Mouse (Mus musculus) bone marrow macrophage, adult 2 months (primary cell): ENCODE results near the gene Jade1.

Source experiments
- CTCF ChIP-seq: IDR thresholded peaks from 2 replicates; pipeline ENCODE4 v1.5.1; 2012; ENCODE audit warnings: low read depth, mild to moderate bottlenecking, low read length, moderate library complexity
- POLR2A ChIP-seq: IDR thresholded peaks from 2 replicates; pipeline ENCODE4 v1.6.1; 2012; ENCODE audit warnings: mild to moderate bottlenecking, low read depth, low read length, borderline replicate concordance

DNA sequence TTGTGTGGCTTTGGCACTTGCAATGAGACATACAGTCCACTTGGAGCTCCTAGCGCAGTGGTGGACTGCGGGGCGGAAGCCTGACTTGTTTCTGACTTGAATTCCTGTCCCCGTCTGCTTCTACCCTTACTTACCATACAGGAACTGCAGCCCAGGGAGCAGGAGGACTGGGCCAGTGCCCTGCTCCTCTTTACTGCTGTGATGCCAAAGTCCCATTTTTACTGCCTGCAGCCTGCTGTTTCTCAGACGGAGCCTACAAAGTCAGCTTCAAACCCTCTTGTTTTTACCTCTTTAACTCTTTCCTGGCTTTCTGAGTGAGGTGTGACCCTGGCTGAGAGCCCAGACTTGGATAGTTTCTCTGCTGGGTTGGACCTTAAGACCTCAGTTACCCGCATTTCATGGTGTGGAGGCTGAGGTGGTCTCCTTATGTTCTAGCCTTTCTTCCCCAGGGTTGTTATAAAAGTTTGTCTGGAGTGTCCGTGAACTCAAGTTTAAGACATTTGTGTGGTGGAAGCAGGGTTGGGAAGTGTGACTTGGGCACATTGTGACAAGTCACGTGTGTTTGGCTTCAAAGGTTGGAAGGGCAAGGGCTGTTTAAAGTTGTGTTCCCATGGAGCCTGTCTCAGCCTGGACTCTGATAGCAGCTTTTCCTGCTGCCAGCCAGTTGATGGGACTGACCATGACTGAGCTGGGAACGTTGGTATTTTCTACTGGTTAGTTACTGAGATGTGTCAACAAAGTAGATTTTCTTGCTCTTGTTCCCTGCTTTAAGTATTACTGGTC, 38.8 kb downstream of the Jade1 start:
- TF ChIP-seq POLR2A (no peak), CTCF (no peak)
